Mouse (Mus musculus) limb, embryonic 10.5 days (tissue): ENCODE measurements around the gene Hat1. TPM values are rescaled to one million over a fixed set of nuclear protein-coding genes. Genes with fewer than 3 reads are reported as not detected.

ENCODE experiments used
- DNase-seq: peaks from one replicate; pipeline ENCODE4 v3.0.0-alpha.2; 2017; ENCODE audit warnings: low spot score
- H3K27ac ChIP-seq: fragments of 300-500 bp; sonication (generic); 2 replicates; pipeline ENCODE4 v1.5.1; 2016; ENCODE audit warnings: mild to moderate bottlenecking
- H3K27me3 ChIP-seq: fragments of 300-500 bp; sonication (generic); 2 replicates; pipeline ENCODE4 v1.6.1; 2016; ENCODE audit warnings: low read depth, mild to moderate bottlenecking; ENCODE audit not compliant: poor library complexity, severe bottlenecking
- H3K36me3 ChIP-seq: fragments of 300-500 bp; sonication (generic); 2 replicates; pipeline ENCODE4 v1.6.1; 2016; ENCODE audit warnings: mild to moderate bottlenecking, moderate library complexity
- H3K4me1 ChIP-seq: fragments of 300-500 bp; sonication (generic); 2 replicates; pipeline ENCODE4 v1.6.1; 2016
- H3K4me3 ChIP-seq: fragments of 300-500 bp; sonication (generic); 2 replicates; pipeline ENCODE4 v1.5.1; 2016; ENCODE audit warnings: mild to moderate bottlenecking, moderate library complexity
- H3K9me3 ChIP-seq: fragments of 300-500 bp; sonication (generic); replicated peaks from 2 replicates; pipeline ENCODE4 v1.6.1; 2016; ENCODE audit warnings: mild to moderate bottlenecking
- WGBS: fragments of 180-500 bp; shearing (Covaris S2); methylation state at CpG from one replicate; pipeline ENCODE4 v1.1.7; 2016; 5-methylcytosine and 5-hydroxymethylcytosine counted together
- polyA plus RNA-seq: library from polyadenylated mRNA; unstranded; fragments of >200 nt; fragmentation: Nextera tagmentation; extraction: Ambion mirVana; gene quantifications from 2 replicates; pipeline ENCODE4 v1.2.1, GENCODE M21; 2016

Hat1 gene
- polyA plus RNA-seq, 1 experiment from 2014 or later = 176 TPM

- Histone ChIP-seq H3K27me3 (no peaks in the 10 kb centered on the region), H3K9me3 (no peaks in the 10 kb centered on the region), H3K36me3 (no peaks in the 10 kb centered on the region), H3K27ac (no peak overlapping the region), H3K4me3 (no peak overlapping the region), H3K4me1 (peaks cover 7% of the 10 kb centered on the region; the same call in 1 of the 2 replicates)
- 78% methylated on average over 13 of the region's 13 CpGs for WGBS
- DNase-seq = no peak
Measured at GRCm38 (mm10) chr2:71458624-71459023, 69.9 kb downstream of the Hat1 start.

DNA sequence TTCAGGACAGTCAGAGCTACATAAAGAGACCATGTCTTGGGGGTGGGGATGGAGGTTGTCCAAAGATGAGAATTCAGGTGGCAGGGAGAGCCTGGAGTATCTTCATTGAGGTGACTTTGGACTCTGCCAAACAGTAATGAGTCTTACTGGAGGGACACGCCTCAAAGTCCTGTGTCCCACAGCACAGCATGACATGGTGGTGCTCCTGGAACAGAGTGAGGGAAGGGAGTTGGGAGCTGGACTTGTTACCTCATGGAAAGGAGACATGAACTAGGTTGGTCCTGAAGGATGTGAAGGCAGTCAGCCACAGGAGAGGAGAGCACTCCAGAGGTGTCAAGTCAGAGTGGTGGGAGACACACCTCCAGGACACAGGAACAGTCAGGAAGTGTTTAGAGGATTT lies 70.9 kb downstream of the Hat1 start:
- WGBS = 96% methylated on average over 1 of the region's 1 CpGs
- Histone ChIP-seq H3K27ac (no peak overlapping the region), H3K36me3 (no peaks in the 10 kb centered on the region), H3K4me3 (no peak overlapping the region), H3K27me3 (no peaks in the 10 kb centered on the region), H3K9me3 (no peaks in the 10 kb centered on the region), H3K4me1 (0 out of 2 replicates have a peak, but pooled peaks cover 3% of the 10 kb centered on the region)
- no peak for DNase-seq

- no peaks in the 10 kb centered on the region for H3K27me3 ChIP-seq
- DNase-seq = no peak
- no peak overlapping the region for H3K27ac ChIP-seq
- WGBS = 70% methylated on average over 6 of the region's 6 CpGs
- H3K4me3 ChIP-seq = no peak overlapping the region
- no peaks in the 10 kb centered on the region for H3K9me3 ChIP-seq
- peaks cover 4% of the 10 kb centered on the region for H3K4me1 ChIP-seq
- H3K36me3 ChIP-seq = no peaks in the 10 kb centered on the region
Measured at GRCm38 (mm10) chr2:71461139-71461538, 72.4 kb downstream of the Hat1 start.

GRCm38 (mm10) chr2:71461589-71461988 lies 72.8 kb downstream of the Hat1 start:
- Histone ChIP-seq H3K4me3 (no peak overlapping the region), H3K27me3 (no peaks in the 10 kb centered on the region), H3K4me1 (peaks cover 6% of the 10 kb centered on the region), H3K9me3 (no peaks in the 10 kb centered on the region), H3K36me3 (no peaks in the 10 kb centered on the region), H3K27ac (no peak overlapping the region)
- no peak for DNase-seq
- 78% methylated on average over 7 of the region's 7 CpGs for WGBS

GRCm38 (mm10) chr2:71462066-71462465 lies 73.3 kb downstream of the Hat1 start:
- 90% methylated on average over 4 of the region's 4 CpGs for WGBS
- peaks cover 10% of the 10 kb centered on the region for H3K4me1 ChIP-seq
- DNase-seq = no peak
- H3K36me3 ChIP-seq = no peaks in the 10 kb centered on the region
- no peaks in the 10 kb centered on the region for H3K9me3 ChIP-seq
- H3K27ac ChIP-seq = no peak overlapping the region
- no peak overlapping the region for H3K4me3 ChIP-seq
- no peaks in the 10 kb centered on the region for H3K27me3 ChIP-seq

DNA sequence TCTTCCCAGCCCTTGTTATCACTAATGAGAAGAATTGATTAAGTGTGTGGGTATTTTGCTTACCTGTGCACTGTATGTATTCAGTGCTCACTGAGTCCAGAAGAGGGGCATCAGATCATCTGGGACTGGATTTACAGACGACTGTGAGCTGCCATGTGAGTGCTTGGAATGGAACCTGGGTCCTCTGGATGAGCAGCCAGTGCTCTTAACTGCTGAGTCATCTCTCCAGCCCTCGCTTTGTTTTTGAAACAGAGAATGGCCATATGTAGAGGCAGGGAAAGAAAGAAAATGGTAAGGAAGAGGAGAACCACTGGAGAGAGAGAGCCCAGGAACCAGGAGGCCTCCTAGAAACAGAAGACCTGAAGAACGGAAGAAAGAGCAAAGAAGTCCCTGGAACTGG lies 73.8 kb downstream of the Hat1 start:
- no peak overlapping the region for H3K27ac ChIP-seq
- 73% methylated on average over 3 of the region's 3 CpGs for WGBS
- no peak for DNase-seq
- no peaks in the 10 kb centered on the region for H3K27me3 ChIP-seq
- peaks cover 11% of the 10 kb centered on the region for H3K4me1 ChIP-seq
- no peaks in the 10 kb centered on the region for H3K36me3 ChIP-seq
- H3K9me3 ChIP-seq = no peaks in the 10 kb centered on the region
- H3K4me3 ChIP-seq = no peak overlapping the region

DNA sequence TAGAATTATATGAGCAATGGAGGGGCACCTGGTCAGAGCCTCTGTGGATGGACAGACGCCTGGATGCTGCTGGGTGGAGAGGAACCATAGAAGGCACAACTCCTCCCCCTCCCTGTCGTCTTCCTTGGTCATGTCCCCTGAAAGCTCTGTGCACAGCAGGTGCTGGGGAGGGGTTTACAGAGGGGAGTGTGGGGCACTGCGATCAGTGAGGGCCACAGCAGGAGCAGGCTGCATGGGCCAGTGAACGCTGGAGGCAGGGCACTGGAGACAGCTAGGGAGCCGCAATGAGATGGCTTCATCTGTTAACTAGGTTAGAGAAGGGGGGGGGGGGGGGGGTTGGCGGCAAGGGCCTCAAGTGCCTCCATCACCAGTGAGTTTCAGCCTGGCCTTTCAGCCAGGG lies 77.3 kb downstream of the Hat1 start:
- Histone ChIP-seq H3K27me3 (no peaks in the 10 kb centered on the region), H3K4me1 (peaks cover 11% of the 10 kb centered on the region), H3K36me3 (no peaks in the 10 kb centered on the region), H3K4me3 (no peak overlapping the region), H3K9me3 (no peaks in the 10 kb centered on the region), H3K27ac (no peak overlapping the region)
- 11% methylated on average over 6 of the region's 6 CpGs for WGBS
- DNase-seq = no peak

- 63% methylated on average over 11 of the region's 11 CpGs for WGBS
- Histone ChIP-seq H3K9me3 (no peaks in the 10 kb centered on the region), H3K27ac (no peak overlapping the region), H3K4me3 (no peak overlapping the region), H3K4me1 (peaks cover 11% of the 10 kb centered on the region), H3K36me3 (no peaks in the 10 kb centered on the region), H3K27me3 (no peaks in the 10 kb centered on the region)
- no peak for DNase-seq
Measured at GRCm38 (mm10) chr2:71466861-71467450, 78.2 kb downstream of the Hat1 start.

DNA sequence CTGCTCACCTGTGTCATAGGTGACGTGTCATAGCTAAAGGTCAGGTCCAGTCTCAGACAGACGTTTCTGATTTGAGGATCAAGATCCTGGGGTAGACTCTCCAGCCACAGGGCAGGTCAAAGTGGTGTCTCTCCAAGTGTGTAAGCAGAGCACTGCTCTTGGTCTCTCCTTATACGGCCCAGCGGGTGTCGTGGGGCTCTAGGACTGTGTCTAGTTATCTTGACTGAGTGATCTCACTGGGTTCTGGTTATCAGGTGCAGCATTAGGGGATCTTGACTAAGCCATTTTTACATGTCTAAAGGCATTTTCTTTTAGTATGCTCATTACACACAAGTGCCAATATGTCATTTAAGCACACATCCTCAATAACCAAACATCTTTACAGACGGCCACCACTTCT lies 82.3 kb downstream of the Hat1 start:
- Histone ChIP-seq H3K27ac (no peak overlapping the region), H3K9me3 (no peaks in the 10 kb centered on the region), H3K36me3 (no peaks in the 10 kb centered on the region), H3K4me3 (no peak overlapping the region), H3K4me1 (peaks cover 24% of the 10 kb centered on the region), H3K27me3 (no peaks in the 10 kb centered on the region)
- DNase-seq = no peak
- 90% methylated on average over 6 of the region's 6 CpGs for WGBS

DNA sequence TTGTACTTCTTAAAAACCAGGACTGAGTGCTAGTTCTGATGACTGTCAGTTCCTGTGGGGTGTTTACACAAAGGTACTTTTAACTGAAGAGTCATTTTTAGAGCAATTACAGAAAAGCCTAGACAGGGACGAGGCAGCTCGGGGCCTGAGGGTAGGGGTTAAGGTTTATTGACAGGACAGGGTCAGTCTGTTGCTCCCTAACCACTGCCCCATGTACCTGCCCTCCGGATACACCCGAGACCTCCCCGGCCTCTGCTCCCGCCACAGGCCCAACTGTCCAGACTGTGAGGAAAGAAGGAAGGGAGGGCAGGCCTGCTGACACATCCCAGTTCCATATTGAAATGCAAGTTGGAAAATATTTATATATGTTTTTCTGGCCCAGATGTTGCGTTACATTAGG lies 85.1 kb downstream of the Hat1 start:
- 44% methylated on average over 7 of the region's 7 CpGs for WGBS
- Histone ChIP-seq H3K9me3 (no peaks in the 10 kb centered on the region), H3K36me3 (no peaks in the 10 kb centered on the region), H3K27me3 (no peaks in the 10 kb centered on the region), H3K4me1 (peaks cover 20% of the 10 kb centered on the region), H3K27ac (no peak overlapping the region), H3K4me3 (no peak overlapping the region)
- no peak for DNase-seq

- H3K4me1 ChIP-seq = peaks cover 20% of the 10 kb centered on the region
- H3K36me3 ChIP-seq = no peaks in the 10 kb centered on the region
- 62% methylated on average over 7 of the region's 7 CpGs for WGBS
- DNase-seq = no peak
- H3K27ac ChIP-seq = no peak overlapping the region
- H3K4me3 ChIP-seq = no peak overlapping the region
- H3K9me3 ChIP-seq = no peaks in the 10 kb centered on the region
- no peaks in the 10 kb centered on the region for H3K27me3 ChIP-seq
Measured at GRCm38 (mm10) chr2:71474345-71474744, 85.6 kb downstream of the Hat1 start.

DNA sequence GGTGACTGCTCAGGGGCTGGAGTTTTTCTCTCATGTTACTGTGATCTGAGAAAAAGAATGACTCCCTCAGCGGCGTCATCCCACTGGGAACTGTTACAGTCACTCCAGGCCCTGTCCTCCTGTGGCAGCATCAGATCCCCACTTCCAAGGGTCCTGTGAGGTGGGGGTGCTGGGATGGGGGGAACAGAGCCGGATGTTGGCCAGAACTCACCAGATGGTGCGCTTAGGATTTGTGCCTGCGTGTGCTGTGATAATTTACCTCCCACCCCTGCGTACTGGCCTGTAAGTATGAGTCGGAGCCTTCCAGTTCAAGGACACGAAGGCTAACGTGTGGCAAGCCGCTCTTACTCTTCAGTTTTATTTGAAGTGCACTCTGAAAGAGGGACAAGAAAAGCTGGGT lies 86.6 kb downstream of the Hat1 start:
- no peak overlapping the region for H3K27ac ChIP-seq
- WGBS = 81% methylated on average over 10 of the region's 10 CpGs

GRCm38 (mm10) chr2:71475760-71476159 lies 87.0 kb downstream of the Hat1 start:
- WGBS = 88% methylated on average over 4 of the region's 4 CpGs
- H3K27me3 ChIP-seq = no peaks in the 10 kb centered on the region
- H3K4me3 ChIP-seq = no peak overlapping the region
- peaks cover 28% of the 10 kb centered on the region for H3K4me1 ChIP-seq
- no peak overlapping the region for H3K27ac ChIP-seq
- no peaks in the 10 kb centered on the region for H3K36me3 ChIP-seq
- H3K9me3 ChIP-seq = no peaks in the 10 kb centered on the region
- no peak for DNase-seq

More for the DNA sequence above, 86.6 kb downstream of the Hat1 start:
- H3K27me3 ChIP-seq = no peaks in the 10 kb centered on the region
- no peaks in the 10 kb centered on the region for H3K9me3 ChIP-seq
- H3K4me3 ChIP-seq = no peak overlapping the region
- no peaks in the 10 kb centered on the region for H3K36me3 ChIP-seq
- no peak for DNase-seq
- peaks cover 28% of the 10 kb centered on the region for H3K4me1 ChIP-seq

DNA sequence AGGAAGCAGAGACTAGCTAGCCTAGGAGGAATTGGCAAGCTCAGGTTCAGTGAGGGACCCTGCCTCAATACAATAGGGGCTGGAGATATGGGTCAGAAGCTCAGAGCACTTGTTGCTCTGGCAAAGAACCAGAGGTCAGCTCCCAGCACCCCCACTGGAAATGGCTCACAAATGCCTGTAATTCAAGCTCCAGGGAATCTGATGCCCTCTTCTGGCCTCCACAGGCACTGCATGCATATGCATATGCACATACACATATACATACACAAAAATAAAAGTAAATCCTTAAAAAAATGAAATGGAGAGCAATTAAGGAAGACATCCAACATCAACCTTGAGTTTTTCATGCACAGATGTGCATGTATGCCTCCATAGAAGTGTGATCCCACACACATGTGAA lies 89.0 kb downstream of the Hat1 start:
- Histone ChIP-seq H3K27ac (no peak overlapping the region), H3K4me3 (no peak overlapping the region), H3K4me1 (peaks cover 29% of the 10 kb centered on the region), H3K9me3 (no peaks in the 10 kb centered on the region), H3K27me3 (no peaks in the 10 kb centered on the region), H3K36me3 (no peaks in the 10 kb centered on the region)
- DNase-seq = no peak
